Mouse (Mus musculus) CH12.LX (cell line): ENCODE results near the gene Arf5.

Source experiments
- BHLHE40 ChIP-seq: IDR thresholded peaks from 2 replicates; pipeline ENCODE4 v1.6.1; 2011; ENCODE audit warnings: mild to moderate bottlenecking, low read depth, low read length, improper control_type of control experiment
- CHD1 ChIP-seq: IDR thresholded peaks from 2 replicates; pipeline ENCODE4 v1.6.1; 2012; ENCODE audit warnings: low read depth, low read length, improper control_type of control experiment, inconsistent platforms
- CTCF ChIP-seq, 2 experiments: IDR thresholded peaks in 1 of 2; conservative IDR thresholded peaks in 1 of 2; 2 replicates each; pipeline ENCODE4 v1.5.1; 2011 to 2012; ENCODE audit warnings: low read depth in 2 of 2, low read length in 2 of 2, improper control_type of control experiment in 1 of 2, inconsistent platforms in 1 of 2, mild to moderate bottlenecking in 1 of 2, moderate library complexity in 1 of 2
- E2F4 ChIP-seq: IDR thresholded peaks from 2 replicates; pipeline ENCODE4 v1.6.1; 2011; ENCODE audit warnings: low read depth, low read length, improper control_type of control experiment; ENCODE audit not compliant: insufficient replicate concordance
- EP300 ChIP-seq: IDR thresholded peaks from 2 replicates; pipeline ENCODE4 v1.6.1; 2011; ENCODE audit warnings: low read length, improper control_type of control experiment
- NRF1 ChIP-seq: IDR thresholded peaks from 2 replicates; pipeline ENCODE4 v1.6.1; 2014; ENCODE audit warnings: low read depth, mild to moderate bottlenecking, inconsistent platforms, low read length, improper control_type of control experiment, moderate library complexity
- POLR2AphosphoS2 ChIP-seq: IDR thresholded peaks from 2 replicates; pipeline ENCODE4 v1.6.1; 2011; ENCODE audit warnings: low read depth, low read length, improper control_type of control experiment
- SIN3A ChIP-seq: IDR thresholded peaks from 2 replicates; pipeline ENCODE4 v1.6.1; 2012; ENCODE audit warnings: low read length, improper control_type of control experiment, inconsistent platforms
- TCF12 ChIP-seq: IDR thresholded peaks from 2 replicates; pipeline ENCODE4 v1.6.1; 2014; ENCODE audit warnings: low read depth, mild to moderate bottlenecking, inconsistent platforms, low read length, improper control_type of control experiment
- ZC3H11A ChIP-seq: IDR thresholded peaks from 2 replicates; pipeline ENCODE4 v1.6.1; 2012; ENCODE audit warnings: low read depth, mild to moderate bottlenecking, inconsistent platforms, low read length, improper control_type of control experiment
- ZNF384 ChIP-seq: IDR thresholded peaks from 2 replicates; pipeline ENCODE4 v1.6.1; 2012; ENCODE audit warnings: low read depth, low read length, improper control_type of control experiment, inconsistent platforms

DNA sequence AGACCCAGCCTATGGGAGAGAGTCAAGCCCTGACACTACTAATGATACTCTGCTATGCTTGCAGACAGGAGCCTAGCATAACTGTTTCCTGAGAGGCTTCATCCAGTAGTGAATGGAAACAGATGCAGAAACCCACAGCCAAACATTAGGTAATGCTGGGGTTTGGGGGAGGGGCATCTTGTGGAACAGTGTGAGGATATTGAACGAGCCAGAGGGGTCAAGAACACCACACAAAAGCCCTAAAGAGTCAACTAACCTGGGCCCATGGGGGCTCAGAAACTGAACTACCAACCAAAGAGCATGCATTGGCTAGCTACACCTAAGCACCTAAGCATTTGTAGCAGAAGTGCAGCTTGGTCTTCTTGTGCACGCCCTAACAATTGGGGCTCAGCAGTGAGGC lies 12.1 kb upstream of the Arf5 start:
- TF ChIP-seq TCF12 (no peak), CTCF (conservative IDR thresholded peaks at IDR 0.05 in 1 of 2, IDR thresholded peaks at IDR 0.05 in 1 of 2; ENCODE audit: low read depth in 2 of 2, low read length in 2 of 2) (no peak), NRF1 (no peak), ZNF384 (no peak), CHD1 (no peak), ZC3H11A (no peak), E2F4 (no peak), POLR2AphosphoS2 (no peak), EP300 (no peak), SIN3A (no peak), BHLHE40 (no peak)
